Mouse (Mus musculus): ENCODE results near the gene D1Pas1. TPM values are rescaled to one million over a fixed set of nuclear protein-coding genes. Genes with fewer than 3 reads are reported as not detected.

Gene D1Pas1
- total and polyA plus RNA-seq, 3 experiments, result 0.27 TPM; not detected in 2

DNA sequence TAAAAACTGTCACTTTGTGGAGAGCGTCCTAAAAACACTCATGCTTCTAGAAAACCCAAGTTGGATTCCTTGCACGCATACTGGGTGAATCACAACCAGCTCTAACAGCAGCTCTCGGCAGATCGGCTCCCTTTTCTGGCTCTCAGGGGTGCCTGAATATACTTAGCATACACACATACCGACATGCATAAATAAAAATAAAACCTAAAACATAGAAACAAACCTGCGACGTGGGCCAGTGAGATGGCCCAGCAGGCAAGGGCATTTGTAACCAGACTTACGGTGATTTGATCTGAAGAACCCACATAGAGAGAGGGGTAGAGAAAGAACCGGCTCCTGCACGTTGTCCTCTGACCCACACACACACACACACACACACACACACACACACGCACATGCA, 17.9 kb downstream of the D1Pas1 start:
- H3K4me3 ChIP-seq (ENCODE audit: low read depth, low read length), result no peak overlapping the region
- no peaks in the 10 kb centered on the region for H3K4me1 ChIP-seq (ENCODE audit: insufficient read depth, low read depth, low read length)
- H3K27me3 ChIP-seq (ENCODE audit: insufficient read depth, low read length), result no peaks in the 10 kb centered on the region
- DNase-seq (ENCODE audit: low spot score) (no peak), ATAC-seq (ENCODE audit: extremely low read depth, insufficient number of reproducible peaks, low FRiP score, poor library complexity, severe bottlenecking) (no peak)
- H3K9me3 ChIP-seq (replicated peaks), result peaks cover 53% of the 10 kb centered on the region
- no peak for TF ChIP-seq GATA2 (IDR thresholded peaks at IDR 0.05; ENCODE audit: borderline replicate concordance, low read depth, low read length)
- no peak for TF ChIP-seq POLR2AphosphoS5 (IDR thresholded peaks at IDR 0.05; ENCODE audit: insufficient replicate concordance, low read depth, low read length)
- TF ChIP-seq TAL1 (conservative IDR thresholded peaks at IDR 0.05; ENCODE audit: low read depth, low read length), result no peak
- no peak for TF ChIP-seq CTCF (IDR thresholded peaks at IDR 0.05; ENCODE audit: low read depth, low read length)
- no peak for TF ChIP-seq GATA1 (IDR thresholded peaks at IDR 0.05; ENCODE audit: borderline replicate concordance, low read length)
- H3K36me3 ChIP-seq (replicated peaks), result no peaks in the 10 kb centered on the region

DNA sequence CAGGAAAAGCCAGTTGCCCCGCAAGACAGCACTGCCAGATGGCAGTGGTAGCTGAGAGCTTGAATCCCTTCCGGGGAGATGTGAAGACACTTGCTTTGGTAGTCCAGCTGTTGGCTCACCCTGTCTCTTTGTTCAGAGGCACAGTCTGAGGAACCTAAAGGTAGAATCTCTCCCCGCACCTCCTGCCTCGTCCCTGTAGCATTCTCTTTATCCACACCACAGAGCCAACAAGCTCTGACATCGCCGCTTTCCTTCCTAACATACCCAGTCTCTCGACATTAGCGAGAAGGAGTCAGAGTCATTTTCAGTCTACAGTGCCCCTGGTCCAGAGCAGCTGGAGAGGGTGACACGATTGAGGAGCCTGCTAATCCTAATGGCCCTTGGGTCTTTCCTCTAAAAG, 18.9 kb downstream of the D1Pas1 start:
- no peaks in the 10 kb centered on the region for H3K27me3 ChIP-seq (ENCODE audit: insufficient read depth, low read length)
- no peak for ATAC-seq (ENCODE audit: extremely low read depth, insufficient number of reproducible peaks, low FRiP score, poor library complexity, severe bottlenecking)
- no peak for DNase-seq (ENCODE audit: low spot score)
- H3K4me3 ChIP-seq (ENCODE audit: low read depth, low read length), result no peak overlapping the region
- TF ChIP-seq TAL1 (conservative IDR thresholded peaks at IDR 0.05; ENCODE audit: low read depth, low read length) (no peak), POLR2AphosphoS5 (IDR thresholded peaks at IDR 0.05; ENCODE audit: insufficient replicate concordance, low read depth, low read length) (no peak)
- H3K9me3 ChIP-seq (replicated peaks), result peaks cover 47% of the 10 kb centered on the region
- no peaks in the 10 kb centered on the region for H3K36me3 ChIP-seq (replicated peaks)
- H3K4me1 ChIP-seq (ENCODE audit: insufficient read depth, low read depth, low read length), result no peaks in the 10 kb centered on the region

DNA sequence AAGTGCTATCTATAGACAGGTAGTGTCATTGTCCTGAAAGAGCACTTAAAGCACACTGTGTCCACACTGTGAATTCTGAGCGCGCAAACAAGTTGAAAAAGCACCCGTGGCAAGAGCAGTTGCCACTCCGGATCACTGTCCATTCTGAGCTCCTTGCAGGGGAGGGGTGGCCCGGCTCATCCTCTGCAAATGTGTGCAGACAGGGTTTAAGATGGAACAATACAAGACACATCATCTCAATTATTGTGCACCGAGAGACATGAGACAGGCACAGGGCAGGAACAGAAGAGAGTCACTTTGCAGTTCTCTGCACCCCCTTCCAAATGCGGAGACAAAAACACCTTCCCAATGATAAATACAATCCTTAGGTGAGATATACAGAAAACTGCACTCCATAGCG, 19.3 kb downstream of the D1Pas1 start:
- H3K9me3 ChIP-seq (replicated peaks), result peaks cover 46% of the 10 kb centered on the region
- H3K4me3 ChIP-seq (ENCODE audit: low read depth, low read length), result no peak overlapping the region
- TF ChIP-seq GATA1 (IDR thresholded peaks at IDR 0.05; ENCODE audit: borderline replicate concordance, low read length) (no peak), CTCF (IDR thresholded peaks at IDR 0.05; ENCODE audit: low read depth, low read length) (no peak), POLR2AphosphoS5 (IDR thresholded peaks at IDR 0.05; ENCODE audit: insufficient replicate concordance, low read depth, low read length) (no peak), TAL1 (conservative IDR thresholded peaks at IDR 0.05; ENCODE audit: low read depth, low read length) (no peak), GATA2 (IDR thresholded peaks at IDR 0.05; ENCODE audit: borderline replicate concordance, low read depth, low read length) (no peak)
- DNase-seq (ENCODE audit: low spot score), result no peak
- H3K36me3 ChIP-seq (replicated peaks), result no peaks in the 10 kb centered on the region
- H3K4me1 ChIP-seq (ENCODE audit: insufficient read depth, low read depth, low read length), result no peaks in the 10 kb centered on the region
- no peak for ATAC-seq (ENCODE audit: extremely low read depth, insufficient number of reproducible peaks, low FRiP score, poor library complexity, severe bottlenecking)
- no peaks in the 10 kb centered on the region for H3K27me3 ChIP-seq (ENCODE audit: insufficient read depth, low read length)

DNA sequence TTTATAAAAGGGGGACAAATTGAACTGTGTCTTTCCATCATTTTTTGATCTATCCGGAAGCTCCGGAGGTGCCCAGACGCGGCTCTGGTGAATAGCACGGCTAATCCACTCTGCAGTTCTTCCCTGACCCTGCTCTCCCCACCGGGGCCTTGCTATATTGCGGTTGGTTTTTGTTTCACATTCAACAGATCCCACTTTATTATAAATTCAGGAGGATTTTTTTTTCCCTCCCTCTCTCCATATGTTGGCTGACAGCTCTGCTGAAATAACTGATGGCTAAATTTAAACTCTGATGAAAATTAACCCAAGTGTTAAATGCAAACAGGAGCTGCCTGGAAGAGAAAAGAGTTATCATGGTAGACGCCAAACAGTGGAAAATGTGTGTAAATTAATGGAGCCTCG, 21.1 kb downstream of the D1Pas1 start:
- Histone ChIP-seq H3K36me3 (replicated peaks) (no peaks in the 10 kb centered on the region), H3K9me3 (replicated peaks) (peaks cover 44% of the 10 kb centered on the region), H3K27me3 (ENCODE audit: insufficient read depth, low read length) (no peaks in the 10 kb centered on the region), H3K4me1 (ENCODE audit: insufficient read depth, low read depth, low read length) (no peaks in the 10 kb centered on the region), H3K4me3 (ENCODE audit: low read depth, low read length) (no peak overlapping the region)
- TF ChIP-seq TAL1 (conservative IDR thresholded peaks at IDR 0.05; ENCODE audit: low read depth, low read length) (no peak), GATA2 (IDR thresholded peaks at IDR 0.05; ENCODE audit: borderline replicate concordance, low read depth, low read length) (no peak), POLR2AphosphoS5 (IDR thresholded peaks at IDR 0.05; ENCODE audit: insufficient replicate concordance, low read depth, low read length) (no peak), CTCF (IDR thresholded peaks at IDR 0.05; ENCODE audit: low read depth, low read length) (no peak), GATA1 (IDR thresholded peaks at IDR 0.05; ENCODE audit: borderline replicate concordance, low read length) (no peak)
- DNase-seq (ENCODE audit: low spot score) (no peak), ATAC-seq (ENCODE audit: extremely low read depth, insufficient number of reproducible peaks, low FRiP score, poor library complexity, severe bottlenecking) (no peak)

DNA sequence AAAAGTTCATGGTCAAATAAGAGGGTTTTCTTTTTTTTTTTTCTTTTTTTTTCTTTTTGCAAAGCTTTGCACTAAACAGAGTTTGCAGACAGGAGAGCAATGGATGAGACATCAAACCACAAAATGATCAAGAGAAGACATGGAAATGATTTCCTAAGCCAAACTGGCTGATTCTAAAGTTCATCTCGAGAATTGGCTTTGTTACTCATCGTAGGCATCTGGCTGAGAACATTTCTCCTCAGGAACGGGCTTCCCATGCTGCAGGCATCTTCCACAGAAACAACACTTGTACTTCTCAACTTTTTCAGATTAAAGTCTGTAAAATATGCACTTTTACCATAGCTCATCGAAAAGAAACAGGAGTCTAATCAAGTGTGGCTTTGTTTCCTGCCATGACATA, 21.6 kb downstream of the D1Pas1 start:
- TF ChIP-seq POLR2AphosphoS5 (IDR thresholded peaks at IDR 0.05; ENCODE audit: insufficient replicate concordance, low read depth, low read length) (no peak), GATA1 (IDR thresholded peaks at IDR 0.05; ENCODE audit: borderline replicate concordance, low read length) (no peak), CTCF (IDR thresholded peaks at IDR 0.05; ENCODE audit: low read depth, low read length) (no peak), GATA2 (IDR thresholded peaks at IDR 0.05; ENCODE audit: borderline replicate concordance, low read depth, low read length) (no peak), TAL1 (conservative IDR thresholded peaks at IDR 0.05; ENCODE audit: low read depth, low read length) (no peak)

DNA sequence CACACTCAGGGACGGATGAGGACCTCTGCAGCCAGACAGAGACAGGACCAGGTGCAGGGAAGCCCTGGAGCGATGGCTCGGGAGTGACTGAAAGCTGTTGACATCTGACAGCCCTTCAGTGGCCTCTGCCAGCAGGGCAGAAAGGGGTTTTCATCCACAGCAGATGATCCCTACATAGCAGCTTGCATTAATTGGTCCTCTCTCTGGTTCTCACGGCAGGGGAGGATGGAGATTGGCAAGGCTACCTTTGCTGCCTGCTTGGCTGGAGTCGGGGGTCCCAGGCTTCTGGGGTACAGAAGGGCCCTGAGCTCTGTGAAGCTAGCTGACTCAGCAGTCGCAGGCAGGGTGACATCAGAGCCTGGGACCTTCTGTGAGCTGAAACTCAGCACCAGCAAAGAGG, 24.3 kb downstream of the D1Pas1 start:
- DNase-seq (ENCODE audit: low spot score) (no peak), ATAC-seq (ENCODE audit: extremely low read depth, insufficient number of reproducible peaks, low FRiP score, poor library complexity, severe bottlenecking) (no peak)
- peaks cover 38% of the 10 kb centered on the region for H3K9me3 ChIP-seq (replicated peaks)
- H3K36me3 ChIP-seq (replicated peaks), result no peaks in the 10 kb centered on the region
- H3K4me1 ChIP-seq (ENCODE audit: insufficient read depth, low read depth, low read length), result no peaks in the 10 kb centered on the region
- no peak overlapping the region for H3K4me3 ChIP-seq (ENCODE audit: low read depth, low read length)
- H3K27me3 ChIP-seq (ENCODE audit: insufficient read depth, low read length), result no peaks in the 10 kb centered on the region
- TF ChIP-seq GATA1 (IDR thresholded peaks at IDR 0.05; ENCODE audit: borderline replicate concordance, low read length) (no peak), CTCF (IDR thresholded peaks at IDR 0.05; ENCODE audit: low read depth, low read length) (no peak), POLR2AphosphoS5 (IDR thresholded peaks at IDR 0.05; ENCODE audit: insufficient replicate concordance, low read depth, low read length) (no peak)

More for the DNA sequence above, 21.6 kb downstream of the D1Pas1 start:
- H3K9me3 ChIP-seq (replicated peaks), result peaks cover 44% of the 10 kb centered on the region
- no peak for DNase-seq (ENCODE audit: low spot score)
- H3K27me3 ChIP-seq (ENCODE audit: insufficient read depth, low read length), result no peaks in the 10 kb centered on the region
- ATAC-seq (ENCODE audit: extremely low read depth, insufficient number of reproducible peaks, low FRiP score, poor library complexity, severe bottlenecking), result no peak
- H3K4me1 ChIP-seq (ENCODE audit: insufficient read depth, low read depth, low read length), result no peaks in the 10 kb centered on the region
- no peaks in the 10 kb centered on the region for H3K36me3 ChIP-seq (replicated peaks)
- no peak overlapping the region for H3K4me3 ChIP-seq (ENCODE audit: low read depth, low read length)

DNA sequence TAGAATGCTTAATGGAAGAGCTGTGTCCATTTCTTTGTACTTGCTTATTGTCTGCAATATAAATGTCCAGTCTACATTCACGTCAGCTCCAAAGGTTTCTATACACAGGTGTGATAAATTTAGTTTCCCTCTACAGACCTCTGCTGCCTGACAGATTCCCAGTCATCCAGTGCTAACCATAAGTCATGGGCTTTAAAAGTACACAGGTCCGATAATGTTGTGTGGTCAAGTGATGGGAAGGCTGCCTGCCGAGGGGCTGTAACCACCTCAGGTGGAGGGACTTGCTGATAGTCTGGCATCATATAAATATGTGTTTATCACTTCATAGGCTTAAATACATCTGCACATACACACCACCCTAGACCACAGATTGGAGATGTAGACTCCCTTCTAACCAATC, 24.9 kb downstream of the D1Pas1 start:
- Histone ChIP-seq H3K4me3 (ENCODE audit: low read depth, low read length) (no peak overlapping the region), H3K36me3 (replicated peaks) (no peaks in the 10 kb centered on the region), H3K27me3 (ENCODE audit: insufficient read depth, low read length) (no peaks in the 10 kb centered on the region), H3K4me1 (ENCODE audit: insufficient read depth, low read depth, low read length) (no peaks in the 10 kb centered on the region), H3K9me3 (replicated peaks) (peaks cover 42% of the 10 kb centered on the region)
- ATAC-seq (ENCODE audit: extremely low read depth, insufficient number of reproducible peaks, low FRiP score, poor library complexity, severe bottlenecking) (no peak), DNase-seq (ENCODE audit: low spot score) (no peak)
- TF ChIP-seq GATA1 (IDR thresholded peaks at IDR 0.05; ENCODE audit: borderline replicate concordance, low read length) (no peak), GATA2 (IDR thresholded peaks at IDR 0.05; ENCODE audit: borderline replicate concordance, low read depth, low read length) (no peak), POLR2AphosphoS5 (IDR thresholded peaks at IDR 0.05; ENCODE audit: insufficient replicate concordance, low read depth, low read length) (no peak), CTCF (IDR thresholded peaks at IDR 0.05; ENCODE audit: low read depth, low read length) (no peak), TAL1 (conservative IDR thresholded peaks at IDR 0.05; ENCODE audit: low read depth, low read length) (no peak)

Measured in G1E (cell line).